Mouse (Mus musculus): ENCODE results near the gene Pycr2.

Pycr2 gene

GRCm38 (mm10) chr1:180940776-180941460 is 36.8 kb downstream of the Pycr2 start:
- no peak for DNase-seq (ENCODE audit: low spot score in 2 of 2)

- no peak for DNase-seq (ENCODE audit: low spot score in 2 of 2)
These were observed 37.6 kb downstream of the Pycr2 start for GRCm38 (mm10) chr1:180941726-180942125.

- peak; percentile 13 to 21 for DNase-seq (ENCODE audit: low spot score in 2 of 2)
These were observed 38.3 kb downstream of the Pycr2 start, which contains the start of gene Tmem63a for GRCm38 (mm10) chr1:180942166-180943031. TSS of gene Tmem63a (plus strand) at chr1:180942344.

- DNase-seq (ENCODE audit: low spot score in 2 of 2), result no peak
These were observed 39.0 kb downstream of the Pycr2 start for GRCm38 (mm10) chr1:180943032-180943644.

GRCm38 (mm10) chr1:180943896-180944295 is 39.8 kb downstream of the Pycr2 start:
- DNase-seq (ENCODE audit: low spot score in 2 of 2), result no peak

- no peak for DNase-seq (ENCODE audit: low spot score in 2 of 2)
These were observed 40.5 kb downstream of the Pycr2 start for GRCm38 (mm10) chr1:180944553-180944952.

- no peak for DNase-seq (ENCODE audit: low spot score in 2 of 2)
These were observed 41.2 kb downstream of the Pycr2 start for GRCm38 (mm10) chr1:180945001-180945980.

- DNase-seq (ENCODE audit: low spot score in 2 of 2), result no peak
These were observed 42.4 kb downstream of the Pycr2 start for GRCm38 (mm10) chr1:180946448-180946847.

GRCm38 (mm10) chr1:180952085-180952746 is 48.1 kb downstream of the Pycr2 start:
- DNase-seq (ENCODE audit: low spot score in 2 of 2), result no peak

- DNase-seq (ENCODE audit: low spot score in 2 of 2), result no peak
These were observed 48.7 kb downstream of the Pycr2 start for GRCm38 (mm10) chr1:180952808-180953207.

GRCm38 (mm10) chr1:180956401-180956800 is 52.3 kb downstream of the Pycr2 start:
- no peak for DNase-seq (ENCODE audit: low spot score in 2 of 2)

GRCm38 (mm10) chr1:180956973-180957381 is 52.9 kb downstream of the Pycr2 start:
- DNase-seq (ENCODE audit: low spot score in 2 of 2), result no peak
